Mouse (Mus musculus) retina, adult 2 months (tissue): ENCODE results near the gene Tmco1.

Experiments
- DNase-seq: peaks from one replicate; pipeline ENCODE4 v3.0.0-alpha.2; 2012; ENCODE audit warnings: low read depth, low spot score

The Tmco1 gene

DNA sequence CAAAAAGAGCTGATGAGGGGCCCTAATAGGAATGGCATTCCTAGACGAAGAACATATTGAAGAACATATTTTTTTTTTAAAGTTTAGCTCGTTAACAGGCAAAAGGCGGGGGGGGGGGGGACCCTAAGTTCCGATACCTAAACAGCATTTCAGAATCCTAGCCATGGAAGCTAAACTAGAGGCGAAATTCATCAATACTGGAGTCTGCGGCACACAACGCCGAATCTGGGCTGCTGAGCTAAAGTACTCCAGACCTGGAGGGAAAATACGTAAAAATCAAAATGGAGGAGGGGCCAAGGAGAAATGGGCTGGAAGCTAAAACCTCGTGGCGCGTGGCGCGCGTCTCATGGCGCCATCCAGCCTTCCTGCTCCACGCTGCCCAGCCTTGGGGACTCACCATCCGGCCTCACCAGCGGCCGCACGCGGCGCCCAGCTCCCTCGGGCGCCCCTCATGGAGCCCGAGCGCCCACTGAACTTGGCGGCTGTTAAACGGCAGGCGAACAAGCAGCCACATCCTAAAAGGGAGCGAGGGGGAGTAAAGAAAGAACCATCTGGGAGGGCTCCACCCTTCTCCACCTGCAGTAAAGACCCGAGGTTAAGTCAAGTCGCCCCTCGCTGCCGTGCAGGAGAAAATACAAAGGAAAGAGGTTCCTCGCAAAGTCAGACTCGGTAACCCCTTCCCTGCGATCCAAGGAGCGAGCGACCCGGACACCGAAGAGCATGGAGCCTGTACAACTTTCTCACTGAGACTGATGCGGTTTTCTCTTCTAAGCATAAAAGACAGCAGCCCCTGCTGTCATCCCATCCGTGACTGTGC is 24.5 kb upstream of the Tmco1 start:
- no peak for DNase-seq

DNA sequence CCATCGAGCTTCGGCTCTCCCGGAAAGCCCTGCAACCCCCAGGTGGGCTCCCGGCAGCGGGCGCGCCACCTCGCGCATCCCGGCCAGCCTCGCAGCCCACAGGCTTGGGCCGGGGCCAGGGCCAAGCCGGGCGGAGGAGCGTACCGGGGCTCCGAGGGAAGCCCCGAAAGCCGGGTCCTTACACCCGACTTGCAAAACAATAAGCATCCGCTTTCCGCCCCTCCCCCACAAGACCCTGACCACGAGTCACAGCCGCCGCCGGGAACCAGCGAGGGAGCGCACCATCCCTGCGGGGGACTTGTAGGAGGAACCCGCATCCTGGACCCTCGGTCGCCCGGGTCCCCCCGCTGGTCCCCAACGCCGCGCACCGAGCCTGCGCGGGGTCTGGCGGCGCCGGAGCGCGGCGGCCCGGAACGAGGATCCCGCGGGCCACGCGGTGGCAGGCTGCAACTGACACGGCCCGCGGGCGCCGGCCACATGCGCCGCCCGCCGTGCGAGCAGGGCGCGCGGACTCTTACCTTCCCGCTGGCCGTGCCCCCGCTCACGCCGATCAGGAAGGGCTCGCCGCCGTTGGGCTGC is 23.8 kb upstream of the Tmco1 start:
- no peak for DNase-seq

DNA sequence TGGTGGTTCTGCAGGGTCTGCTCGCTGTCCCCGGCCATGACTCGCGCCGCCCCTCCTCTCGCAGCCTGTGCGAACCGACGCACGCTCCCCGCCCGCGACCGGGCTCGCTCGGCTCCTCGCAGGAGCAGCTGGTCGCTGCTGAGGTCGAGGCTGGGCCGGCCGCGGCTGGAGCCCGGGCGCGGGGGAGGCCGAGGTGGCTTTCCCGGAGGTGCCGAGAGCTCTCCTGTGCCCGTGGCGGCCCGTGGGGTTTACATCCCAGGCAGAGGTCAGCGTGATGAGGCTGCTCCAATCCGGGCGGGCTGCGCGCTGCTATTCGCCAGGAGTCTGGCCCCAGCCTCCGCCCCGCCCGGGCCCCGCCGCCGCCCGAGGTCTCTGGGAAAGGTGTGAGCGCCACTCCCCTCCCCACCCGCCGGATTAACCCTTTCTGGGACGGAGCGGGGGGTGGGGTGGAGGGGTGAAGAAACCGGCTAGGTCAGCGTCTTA is 23.3 kb upstream of the Tmco1 start:
- DNase-seq: peak; percentile 76

DNA sequence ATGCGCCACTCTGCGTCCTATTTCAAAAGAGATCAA is 23.0 kb upstream of the Tmco1 start, which contains the start of gene Uck2:
Uck2 (minus strand) TSS at position 1 of the 36 bp plus-strand sequence.
- no peak for DNase-seq

DNA sequence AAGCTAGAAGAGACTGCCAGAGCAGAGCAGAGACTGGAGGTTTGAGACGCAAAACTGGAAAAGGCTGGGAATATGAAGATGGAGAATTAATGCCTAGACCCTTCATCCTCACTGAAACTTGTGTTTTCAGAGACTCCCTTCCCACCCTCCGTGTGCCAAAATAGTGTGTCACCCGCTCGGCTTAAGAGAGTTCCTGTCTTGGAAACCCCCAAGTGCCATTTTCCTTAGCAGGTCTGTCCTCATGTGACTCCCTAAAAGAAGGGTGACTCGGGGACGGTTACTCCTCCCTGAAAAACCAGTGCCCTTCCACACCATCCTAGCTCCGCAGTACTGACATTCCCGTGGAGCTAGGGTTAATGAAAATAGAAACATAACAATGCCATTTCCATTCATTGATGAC is 22.8 kb upstream of the Tmco1 start:
- no peak for DNase-seq

DNA sequence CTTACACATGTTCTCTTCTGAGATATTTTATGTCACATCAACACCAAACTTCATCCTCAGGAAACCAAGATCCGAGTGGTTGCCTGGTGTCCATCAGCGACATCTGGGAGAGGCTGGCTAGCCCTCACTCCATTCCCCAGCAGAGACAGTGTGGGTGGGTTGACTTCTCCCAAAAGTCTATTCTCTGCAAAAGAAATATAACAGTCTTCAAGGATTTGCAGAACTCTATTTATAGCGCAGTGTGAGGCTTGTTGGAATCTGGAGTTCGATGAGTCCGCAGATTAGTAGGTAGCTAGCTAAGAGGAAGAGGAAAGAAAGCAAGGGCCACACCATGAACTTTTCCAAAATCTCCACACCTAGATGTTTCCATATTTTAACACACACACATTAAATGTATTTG is 21.0 kb upstream of the Tmco1 start:
- DNase-seq: no peak

DNA sequence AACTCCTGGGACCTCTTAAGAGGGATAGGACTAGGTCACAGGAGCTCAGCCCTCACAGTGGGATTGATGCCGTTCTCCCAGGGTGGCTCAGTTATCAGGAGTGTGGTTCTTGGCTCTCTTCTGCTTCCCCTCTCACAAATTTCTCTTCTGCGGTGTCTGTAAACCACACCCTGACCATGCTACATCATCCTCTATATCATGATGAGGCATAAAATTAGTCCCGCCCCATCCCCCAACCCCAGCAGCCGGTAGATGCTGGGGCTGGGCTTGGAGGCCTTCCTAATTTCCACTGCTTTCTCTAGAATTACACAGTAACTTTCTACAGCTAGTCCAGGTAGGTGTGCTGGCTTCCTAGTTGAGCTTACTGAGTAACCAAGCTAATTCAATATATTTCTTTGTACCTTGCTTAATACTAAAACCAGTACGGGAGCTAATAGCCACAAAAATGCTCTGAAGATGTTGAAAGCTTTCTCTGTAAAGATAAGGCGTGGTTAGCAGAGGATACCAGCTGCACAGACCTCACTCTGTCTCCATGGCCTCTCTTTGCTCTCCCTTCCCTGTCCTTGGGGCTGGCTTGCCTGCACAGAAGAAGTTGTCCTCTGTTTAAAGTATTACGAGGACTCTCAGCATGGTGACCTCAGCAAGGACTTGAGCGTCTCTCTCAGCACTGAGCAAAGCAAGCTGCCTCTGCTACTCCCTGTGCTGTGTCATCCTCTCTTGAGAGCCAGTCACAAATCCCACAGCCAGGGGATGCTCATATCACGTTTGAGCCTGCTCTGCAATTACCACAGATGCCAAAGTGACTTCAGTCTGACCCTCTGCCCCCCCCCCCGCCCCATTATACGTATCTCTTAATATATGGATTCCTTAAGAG is 19.3 kb upstream of the Tmco1 start:
- no peak for DNase-seq

DNA sequence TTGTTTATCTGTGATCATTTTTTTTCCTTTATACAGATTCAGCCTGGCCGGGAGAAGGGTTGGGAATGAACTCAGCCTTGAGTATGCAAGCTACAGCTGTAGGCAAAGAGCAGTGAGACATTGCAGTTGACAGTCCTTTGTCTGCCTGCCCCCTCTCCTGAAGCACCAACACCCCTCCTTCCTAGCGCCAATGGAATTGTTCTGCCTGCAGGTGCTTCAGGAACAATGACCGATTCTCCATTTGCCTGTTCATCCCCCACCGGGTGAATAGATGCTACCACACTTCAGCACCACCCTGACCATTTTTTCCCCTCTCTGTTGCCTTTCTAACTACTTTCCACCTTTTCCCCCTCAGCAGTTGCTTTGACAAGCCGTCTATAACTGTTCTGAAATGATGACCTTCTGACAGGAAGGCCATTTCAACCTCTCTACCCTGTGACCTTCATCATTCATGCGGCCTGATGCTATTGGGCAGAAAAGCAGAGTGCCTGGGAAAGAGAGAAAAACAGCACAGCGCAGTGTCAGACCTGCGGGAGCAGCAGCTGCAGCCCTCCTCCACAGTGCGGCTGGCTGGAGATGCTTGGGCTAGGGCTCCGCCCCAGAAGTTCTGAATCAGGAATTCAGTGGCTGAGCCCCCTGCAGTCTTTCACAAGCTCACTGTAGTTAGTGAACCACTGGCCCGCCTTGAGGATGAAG is 18.5 kb upstream of the Tmco1 start:
- no peak for DNase-seq

DNA sequence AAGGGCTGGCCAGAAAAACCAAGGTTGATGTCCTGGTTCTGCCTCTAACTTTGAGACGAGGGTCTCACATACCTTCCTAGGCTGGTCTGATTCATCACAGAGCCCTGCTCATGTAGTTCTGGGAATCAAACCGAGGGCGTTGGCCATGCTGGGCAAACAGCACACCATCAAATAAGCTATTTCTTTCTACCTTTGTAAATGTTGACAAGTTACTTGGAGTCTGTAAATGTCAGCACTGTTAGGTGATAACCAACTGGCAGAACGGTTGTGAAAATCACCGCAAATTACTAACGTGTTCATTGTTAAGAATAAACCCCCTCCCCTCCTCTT is 17.9 kb upstream of the Tmco1 start:
- no peak for DNase-seq

DNA sequence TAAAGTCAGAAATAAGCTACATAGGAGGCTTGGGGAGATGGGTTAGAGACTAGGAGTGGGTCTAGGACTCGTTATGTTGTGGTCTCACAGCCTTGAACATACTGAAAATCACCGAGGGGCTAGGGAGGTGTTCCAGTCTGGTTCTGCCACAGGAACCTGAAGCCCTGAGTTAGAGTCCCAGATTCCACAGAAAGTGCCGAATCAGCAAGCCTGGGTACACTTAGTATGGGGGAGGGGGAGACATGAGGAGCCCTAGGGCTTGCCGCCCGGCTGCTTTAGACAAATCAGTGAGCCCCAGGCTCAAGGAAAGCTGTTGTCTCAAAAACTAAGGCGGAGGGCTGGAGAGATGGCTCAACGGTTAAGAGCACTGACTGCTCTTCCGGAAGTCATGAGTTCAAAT is 16.6 kb upstream of the Tmco1 start:
- no peak for DNase-seq

DNA sequence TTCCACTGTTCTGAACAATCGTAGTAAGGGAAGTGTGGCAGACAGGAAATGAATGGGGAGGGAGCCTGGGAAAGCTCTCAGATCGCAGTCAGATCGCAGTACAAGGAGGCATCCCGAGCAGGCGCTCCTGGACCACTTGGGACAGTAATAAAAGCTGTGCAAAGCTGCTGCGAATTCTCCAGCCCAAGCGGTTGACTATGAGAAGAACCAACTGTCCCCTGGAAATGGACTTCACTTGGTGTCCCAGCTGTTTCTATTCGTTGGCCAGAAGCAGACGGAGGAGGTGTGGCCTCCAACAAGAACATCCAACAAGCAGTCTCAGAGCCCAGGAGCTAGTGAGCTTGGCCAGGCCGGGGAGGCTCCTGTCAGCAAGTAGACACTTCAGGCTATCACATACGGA is 15.7 kb upstream of the Tmco1 start:
- no peak for DNase-seq

DNA sequence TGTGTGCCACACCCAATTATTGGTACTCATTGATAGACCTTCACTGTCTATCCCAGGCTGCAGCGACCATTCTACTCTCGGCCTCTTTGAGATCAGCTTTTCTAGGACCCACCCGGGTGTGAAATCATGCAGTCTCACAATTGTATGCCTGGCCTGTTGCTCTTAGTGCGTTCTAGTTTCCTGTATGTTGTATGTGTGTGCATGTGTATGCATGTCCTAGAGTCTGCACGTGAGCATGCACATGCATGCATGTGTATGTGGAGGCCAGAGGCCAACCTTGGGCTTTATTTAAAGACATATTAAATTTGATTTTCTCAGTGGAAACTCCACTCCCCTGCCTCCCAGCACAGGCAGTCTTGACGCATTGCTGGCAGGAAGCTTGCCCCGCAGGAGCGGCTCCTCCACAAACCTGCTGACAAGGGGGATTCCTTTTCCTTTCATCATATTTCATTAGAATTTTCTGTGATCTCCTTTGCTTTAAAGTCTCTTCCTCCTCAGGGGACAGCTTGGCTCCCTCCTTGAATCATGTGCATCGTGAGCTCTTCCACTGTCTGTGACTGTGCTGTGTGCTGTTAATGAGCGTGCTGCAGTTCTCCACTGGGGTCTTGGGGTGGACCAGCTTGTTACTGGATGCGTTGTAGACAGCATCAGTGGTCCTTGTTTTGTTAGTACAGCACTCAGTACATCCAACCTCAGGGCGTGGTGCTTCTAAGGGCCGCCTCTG is 12.3 kb upstream of the Tmco1 start:
- no peak for DNase-seq

DNA sequence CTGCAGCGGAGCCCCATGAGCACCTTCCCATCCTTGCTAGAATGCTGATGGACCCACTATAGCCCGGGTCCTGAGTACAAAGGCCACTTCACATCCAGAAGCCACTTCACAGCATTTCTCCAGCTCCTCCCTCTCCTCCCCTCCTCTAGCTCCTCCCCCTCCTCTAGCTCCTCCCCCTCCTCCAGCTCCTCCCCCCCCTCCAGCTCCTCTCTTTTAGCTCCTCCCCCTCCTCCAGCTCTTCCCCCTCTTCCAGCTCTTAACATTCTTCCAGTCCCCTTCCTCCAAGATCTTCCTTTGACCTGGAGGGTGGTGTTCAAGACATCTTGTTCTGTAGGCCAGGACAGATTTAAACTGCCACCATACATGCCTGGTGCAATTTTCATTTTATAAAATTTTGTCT is 8.1 kb upstream of the Tmco1 start:
- no peak for DNase-seq

DNA sequence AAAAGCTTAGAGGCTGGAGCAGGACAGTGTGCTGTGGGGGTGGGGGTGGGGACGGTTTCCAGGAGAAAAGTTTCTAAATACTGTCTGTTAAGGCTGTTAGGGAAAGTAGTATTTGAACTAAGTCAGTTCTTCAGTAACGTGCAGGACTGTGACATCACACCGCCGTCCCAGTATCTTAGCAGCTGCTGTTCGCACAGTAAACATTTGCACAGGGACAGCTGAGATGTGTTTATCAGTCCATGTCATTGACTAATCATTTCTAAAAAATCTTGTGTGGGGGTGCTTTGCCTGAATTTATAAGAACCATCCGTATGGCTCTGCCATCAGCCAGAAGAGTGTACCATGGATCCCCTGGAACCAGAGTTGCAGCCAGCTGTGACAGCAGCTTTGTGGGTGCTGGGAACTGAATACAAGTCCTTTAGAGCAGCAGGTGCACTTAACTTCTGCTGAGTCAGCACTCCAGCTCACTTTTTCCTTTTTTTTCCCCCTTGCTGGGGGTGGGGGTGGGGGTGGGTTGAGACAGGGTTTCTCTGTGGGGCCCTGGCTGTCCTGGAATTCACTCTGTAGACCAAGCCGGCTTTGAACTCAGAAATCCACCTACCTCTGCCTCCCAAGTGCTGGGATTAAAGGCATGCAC is 2.6 kb upstream of the Tmco1 start:
- DNase-seq: no peak

DNA sequence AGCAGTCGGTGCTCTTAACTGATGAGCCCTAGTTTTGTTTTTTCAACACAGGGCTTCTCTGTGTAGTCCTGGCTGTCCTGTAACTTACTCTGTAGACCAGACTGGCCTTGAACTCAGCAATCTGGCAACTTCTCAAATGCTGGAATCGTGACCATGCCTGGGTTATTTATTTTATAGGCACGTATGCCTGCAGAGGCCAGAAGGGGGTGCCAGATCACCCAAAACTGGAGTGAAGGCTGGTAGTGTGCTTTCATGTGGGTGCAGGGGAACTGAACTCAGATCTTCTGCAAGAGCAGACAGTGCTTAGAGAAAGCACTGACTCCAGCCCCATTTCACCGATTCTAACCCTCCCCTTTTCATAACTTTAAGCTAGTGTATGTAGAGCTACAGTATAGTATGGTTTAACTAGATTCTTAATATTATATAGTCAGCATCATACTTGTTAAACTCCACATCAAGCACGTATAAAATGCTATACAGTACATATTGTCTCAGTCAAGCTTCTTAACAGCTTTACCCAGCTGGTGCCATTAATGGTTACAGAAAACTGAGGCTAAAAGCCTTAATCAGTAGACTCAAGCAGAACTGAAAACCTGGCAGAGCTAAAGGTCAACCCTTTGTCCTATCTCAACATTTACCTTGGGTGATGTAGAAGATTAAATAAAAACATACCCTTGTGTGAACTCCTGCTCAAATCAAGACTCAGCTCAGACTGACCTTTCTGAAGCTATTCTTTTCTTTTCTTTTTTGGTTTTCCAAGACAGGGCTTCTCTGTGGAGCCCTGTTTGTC is 1.5 kb upstream of the Tmco1 start:
- no peak for DNase-seq

DNA sequence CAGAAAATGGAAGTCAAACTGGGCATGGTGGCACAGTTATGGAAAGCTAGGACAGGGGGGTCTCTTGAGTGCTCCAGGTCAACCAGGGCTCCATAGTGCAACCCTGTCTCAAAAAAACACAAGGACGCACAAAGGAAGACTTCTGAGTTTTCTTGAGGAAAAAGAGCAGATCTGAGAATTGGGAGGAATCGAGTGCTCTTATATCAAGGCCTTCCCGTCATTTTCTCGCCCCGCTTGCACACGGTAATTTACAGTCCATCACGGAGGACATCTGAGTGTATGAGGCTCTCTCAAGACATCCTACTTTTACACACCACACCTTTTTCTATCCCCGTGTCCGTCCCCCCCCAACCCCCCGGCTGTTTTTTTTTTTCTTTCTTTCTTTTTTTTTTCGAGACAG is 504 bp upstream of the Tmco1 start:
- DNase-seq: no peak

DNA sequence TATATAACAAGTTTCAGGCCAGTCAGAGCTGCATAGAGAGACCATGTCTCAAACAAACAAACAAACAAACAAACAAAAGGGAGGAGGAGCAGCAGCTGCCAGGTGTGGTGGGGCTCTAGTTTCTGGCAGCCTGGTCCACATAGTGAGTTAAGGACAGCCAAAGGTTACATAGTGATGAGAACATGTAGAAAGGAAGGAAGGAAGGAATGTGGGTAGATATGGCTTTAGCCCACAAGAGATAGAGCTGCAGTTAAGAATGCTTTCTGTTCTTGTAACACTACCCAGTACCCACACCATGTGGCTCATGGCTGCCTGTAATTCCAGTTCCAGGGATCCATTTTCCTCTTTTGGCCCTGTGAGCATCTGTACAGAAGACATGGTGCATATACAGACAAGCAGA is 4.2 kb downstream of the Tmco1 start:
- no peak for DNase-seq

DNA sequence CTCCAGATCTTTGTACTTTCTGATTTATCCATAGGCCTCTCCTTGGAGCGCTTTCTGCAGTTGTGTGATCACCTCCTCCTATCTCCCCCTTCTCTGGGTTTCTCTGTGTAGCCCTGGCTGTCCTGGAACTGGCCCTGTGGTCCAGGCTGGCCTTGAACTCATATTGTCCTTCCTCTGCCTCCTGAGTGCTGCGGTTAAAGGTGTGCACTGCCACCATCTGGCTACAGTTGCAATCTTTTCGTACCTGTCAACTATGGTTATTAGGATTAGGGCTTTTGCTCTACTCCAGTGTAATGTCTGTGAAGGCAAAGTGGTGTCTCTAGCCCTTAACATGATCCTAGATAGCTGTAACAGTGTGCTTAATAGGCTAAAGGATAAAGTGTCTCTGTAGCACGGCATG is 5.0 kb downstream of the Tmco1 start:
- DNase-seq: no peak

DNA sequence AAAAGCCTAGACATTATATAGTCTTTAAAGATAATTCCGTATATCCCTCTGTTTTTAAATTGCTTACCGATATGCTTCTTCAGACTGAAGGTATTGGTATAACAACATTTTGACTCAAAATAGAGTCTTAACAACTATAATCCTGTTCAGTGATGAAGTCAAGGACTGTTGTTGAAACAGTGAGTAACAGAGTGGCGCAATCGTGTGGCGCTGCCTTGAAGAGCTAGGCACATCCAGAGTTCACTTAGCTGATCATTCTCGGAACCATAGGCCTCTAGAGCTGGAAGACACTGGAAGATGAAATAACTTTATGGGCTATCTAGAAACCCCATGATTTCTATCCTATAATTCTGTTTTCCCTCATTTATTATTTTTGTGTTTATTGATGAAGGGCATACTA is 13.5 kb downstream of the Tmco1 start:
- DNase-seq: no peak

DNA sequence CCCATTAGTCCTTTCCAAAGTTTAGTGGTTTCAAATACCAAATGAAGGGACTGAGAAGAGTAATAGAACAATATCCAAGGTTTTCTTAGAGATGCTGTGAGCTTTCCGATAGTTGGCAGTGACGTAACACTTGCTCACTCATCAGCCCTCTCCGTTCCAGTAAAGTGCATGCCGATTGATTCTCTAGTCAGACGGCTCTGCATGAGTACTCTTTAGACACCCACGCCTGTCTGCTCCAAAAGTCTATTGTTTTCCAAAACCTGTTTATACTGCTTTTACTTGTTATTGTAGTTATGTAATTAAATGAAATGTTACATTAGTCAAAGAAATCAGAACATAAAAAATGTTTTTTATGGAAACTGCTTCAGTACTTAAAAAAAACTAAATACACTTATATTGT is 20.6 kb downstream of the Tmco1 start:
- DNase-seq: no peak

DNA sequence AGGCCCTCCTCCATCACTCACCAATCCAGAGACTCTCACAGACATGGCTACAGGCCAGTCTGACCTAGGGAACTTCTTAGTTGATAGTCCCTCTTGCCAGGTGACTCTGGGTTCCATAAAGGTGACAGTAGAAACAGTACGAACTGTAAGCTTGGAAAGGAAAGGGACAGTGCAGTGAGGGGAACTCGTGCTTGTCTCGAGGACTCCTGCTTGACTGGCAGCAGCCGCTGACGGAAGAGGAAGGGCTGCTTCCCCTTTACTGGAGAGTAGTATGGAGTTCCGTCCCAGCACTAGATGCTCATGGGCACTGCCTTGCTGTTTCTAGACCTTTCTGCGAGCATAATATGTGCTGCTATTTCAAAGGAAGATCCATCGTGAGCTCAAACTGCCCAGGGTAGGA is 22.9 kb downstream of the Tmco1 start:
- DNase-seq: no peak
